Mouse (Mus musculus) subcutaneous adipose tissue, adult 2 months (tissue): ENCODE measurements around the gene Olfr1224-ps1. TPM values are rescaled to one million over a fixed set of nuclear protein-coding genes. Genes with fewer than 3 reads are reported as not detected.

Experiments
- polyA plus RNA-seq: library from polyadenylated mRNA; depleted of rRNA; stranded (reverse); fragments of >200 nt; gene quantifications from 2 replicates; pipeline ENCODE4 v1.2.3, GENCODE M21; 2012; ENCODE audit warnings: low replicate concordance; rRNA removed

Gene Olfr1224-ps1
- not detected in 2 replicates for polyA plus RNA-seq

GRCm38 (mm10) chr2:89163991-89164390 lies at the start of gene Olfr1224-ps1:
Gene Olfr1224-ps1, minus strand, starts transcription at chr2:89164091.

DNA sequence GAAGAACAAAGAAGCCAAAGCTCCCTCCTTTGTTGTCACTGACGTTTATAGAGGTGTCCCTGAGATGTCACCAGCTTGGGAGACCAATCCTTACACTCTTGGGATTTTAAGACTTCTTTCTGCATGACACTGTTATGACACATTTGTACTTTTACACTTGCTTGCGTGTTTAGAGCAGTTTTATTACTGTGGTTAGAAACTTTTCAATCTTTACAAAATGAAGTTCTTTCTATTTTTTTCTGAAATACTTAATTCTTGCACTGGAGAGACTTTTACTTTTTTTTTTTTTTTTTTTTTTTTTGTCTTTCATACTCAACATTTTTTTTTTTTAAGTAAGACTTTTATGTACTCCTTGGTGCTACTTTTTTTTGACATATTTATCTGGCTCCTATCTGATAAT lies 36.1 kb upstream of the Olfr1224-ps1 start, which contains the start of gene Olfr1226:
Olfr1226 (minus strand) TSS at position 101 of the 400 bp plus-strand sequence.

GRCm38 (mm10) chr2:89174569-89174968 lies 10.7 kb upstream of the Olfr1224-ps1 start, which contains the start of gene Olfr1225:
Gene Olfr1225, minus strand, starts transcription at chr2:89174669.

GRCm38 (mm10) chr2:89151460-89151859 lies 12.4 kb downstream of the Olfr1224-ps1 start, which contains the start of gene Olfr1223:
Gene Olfr1223, minus strand, starts transcription at chr2:89151560.

GRCm38 (mm10) chr2:89132954-89133353 lies 30.9 kb downstream of the Olfr1224-ps1 start, which contains the start of gene Olfr1222:
Gene Olfr1222, minus strand, starts transcription at chr2:89133054.

GRCm38 (mm10) chr2:89117183-89117582 lies 46.7 kb downstream of the Olfr1224-ps1 start, which contains the start of gene Olfr1221:
Gene Olfr1221, minus strand, starts transcription at chr2:89117283.

DNA sequence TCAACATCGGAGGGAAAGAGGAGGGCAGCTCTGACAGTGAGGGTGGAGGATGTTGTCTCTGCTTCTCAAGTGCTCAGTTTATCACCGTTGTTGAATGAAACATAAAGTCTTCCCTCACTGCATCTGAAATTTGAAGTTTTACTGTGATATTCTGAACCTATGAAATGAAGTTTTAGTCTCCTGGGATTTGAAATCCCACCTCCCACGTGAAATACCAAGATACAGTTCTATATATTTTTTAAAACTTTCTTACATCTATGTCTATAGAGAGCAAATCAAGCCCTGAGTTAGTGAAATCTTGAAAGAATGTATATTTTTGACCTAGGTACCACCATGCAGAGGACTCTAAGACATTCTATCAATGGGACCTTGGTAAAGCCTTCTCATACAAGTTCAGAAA lies 57.2 kb downstream of the Olfr1224-ps1 start, which contains the start of gene Olfr1220:
Olfr1220 (minus strand) TSS at position 101 of the 400 bp plus-strand sequence.

Other genes with a start within 250 kb of the Olfr1224-ps1 start
- not detected in 2 replicates for gene Olfr1209, start 248.9 kb downstream of the Olfr1224-ps1 start, polyA plus RNA-seq
- gene Olfr1211, start 226.0 kb downstream of the Olfr1224-ps1 start, polyA plus RNA-seq = not detected in 2 replicates
- not detected in 2 replicates for gene Olfr1212, start 210.1 kb downstream of the Olfr1224-ps1 start, polyA plus RNA-seq
- gene Gm13762, start 183.8 kb downstream of the Olfr1224-ps1 start, polyA plus RNA-seq = not detected in 2 replicates
- gene Olfr1214, start 171.4 kb downstream of the Olfr1224-ps1 start, polyA plus RNA-seq = not detected in 2 replicates
- not detected in 2 replicates for gene Olfr1215, start 157.1 kb downstream of the Olfr1224-ps1 start, polyA plus RNA-seq
- gene Olfr1216, start 145.8 kb downstream of the Olfr1224-ps1 start, polyA plus RNA-seq = not detected in 2 replicates
- gene Olfr1217, start 132.0 kb downstream of the Olfr1224-ps1 start, polyA plus RNA-seq = not detected in 2 replicates
- not detected in 2 replicates for gene Olfr1218, start 102.9 kb downstream of the Olfr1224-ps1 start, polyA plus RNA-seq
- not detected in 2 replicates for gene Olfr1219, start 80.6 kb downstream of the Olfr1224-ps1 start, polyA plus RNA-seq
- not detected in 2 replicates for gene Olfr1220, start 57.3 kb downstream of the Olfr1224-ps1 start, polyA plus RNA-seq
- gene Olfr1221, start 46.8 kb downstream of the Olfr1224-ps1 start, polyA plus RNA-seq = not detected in 2 replicates
- not detected in 2 replicates for gene Olfr1222, start 31.0 kb downstream of the Olfr1224-ps1 start, polyA plus RNA-seq
- gene Olfr1223, start 12.5 kb downstream of the Olfr1224-ps1 start, polyA plus RNA-seq = not detected in 2 replicates
- not detected in 2 replicates for gene Olfr1225, start 10.6 kb upstream of the Olfr1224-ps1 start, polyA plus RNA-seq
- gene Olfr1226, start 36.0 kb upstream of the Olfr1224-ps1 start, polyA plus RNA-seq = not detected in 2 replicates
- gene Olfr1228, start 90.0 kb upstream of the Olfr1224-ps1 start, polyA plus RNA-seq = not detected in 2 replicates
- gene Olfr1229, start 123.9 kb upstream of the Olfr1224-ps1 start, polyA plus RNA-seq = not detected in 2 replicates
- gene Olfr1230, start 133.2 kb upstream of the Olfr1224-ps1 start, polyA plus RNA-seq = not detected in 2 replicates
- gene Olfr1231, start 143.0 kb upstream of the Olfr1224-ps1 start, polyA plus RNA-seq = not detected in 2 replicates
- gene Olfr1232, start 165.6 kb upstream of the Olfr1224-ps1 start, polyA plus RNA-seq = not detected in 2 replicates
- gene Olfr1233, start 178.3 kb upstream of the Olfr1224-ps1 start, polyA plus RNA-seq = not detected in 2 replicates
- not detected in 2 replicates for gene Olfr1234, start 200.8 kb upstream of the Olfr1224-ps1 start, polyA plus RNA-seq
- not detected in 2 replicates for gene Olfr1238, start 245.6 kb upstream of the Olfr1224-ps1 start, polyA plus RNA-seq